Mouse (Mus musculus): ENCODE measurements around the gene Ttf1. TPM values are rescaled to one million over a fixed set of nuclear protein-coding genes. Genes with fewer than 3 reads are reported as not detected.
"Not testable (repeated sequence)": the region's sequence is repeated elsewhere in the genome, so short reads cannot be mapped to it uniquely, and the experiment has no call there.

Gene Ttf1
- total RNA-seq, 1 experiment from 2014 or later = 42.9 TPM

DNA sequence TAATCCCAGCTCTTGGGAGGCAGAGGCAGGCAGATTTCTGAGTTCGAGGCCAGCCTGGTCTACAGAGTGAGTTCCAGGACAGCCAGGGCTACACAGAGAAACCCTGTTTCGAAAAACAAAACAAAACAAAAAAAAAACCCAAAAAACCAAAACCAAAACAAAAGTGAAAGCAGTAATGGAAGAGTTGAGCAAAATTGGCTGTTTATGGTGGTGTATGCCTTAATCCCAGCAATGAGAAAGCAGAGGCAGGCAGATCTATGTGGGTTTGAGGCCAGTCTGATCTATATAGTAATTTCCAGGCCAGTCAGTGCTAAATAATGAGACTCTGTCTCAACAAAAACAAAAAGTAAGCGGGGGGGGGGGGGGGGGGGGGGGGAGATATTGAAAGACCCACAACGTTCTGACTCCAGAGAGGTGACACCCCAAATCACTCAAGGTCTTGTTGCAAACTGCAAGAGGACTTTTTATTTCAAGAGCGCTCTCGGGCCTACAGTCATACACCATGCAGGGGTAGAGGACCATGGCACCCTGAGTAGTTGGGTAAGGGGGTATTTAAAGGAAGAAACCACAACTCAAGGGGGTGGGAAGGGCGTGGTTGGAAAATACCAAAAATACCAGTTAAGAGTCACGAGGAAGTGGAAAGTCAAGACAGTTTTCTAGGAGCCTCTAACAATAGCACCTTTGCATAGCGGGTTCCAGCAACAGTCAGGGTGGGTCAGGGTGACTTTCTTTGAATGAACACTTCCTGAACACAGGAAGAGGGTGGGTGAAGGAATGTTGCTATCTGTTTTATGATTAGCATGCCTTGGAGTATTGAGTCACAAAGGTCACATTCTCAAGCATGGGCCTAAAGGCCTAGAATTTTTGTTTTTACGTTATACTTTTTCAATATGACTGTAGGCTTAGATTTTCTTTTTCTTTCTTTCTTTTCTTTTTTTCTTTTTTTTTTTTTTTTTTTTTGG is 42.6 kb downstream of the Ttf1 start:
- not testable (repeated sequence) for ATAC-seq (ENCODE audit: extremely low read depth, insufficient number of reproducible peaks, low FRiP score, poor library complexity, severe bottlenecking)

DNA sequence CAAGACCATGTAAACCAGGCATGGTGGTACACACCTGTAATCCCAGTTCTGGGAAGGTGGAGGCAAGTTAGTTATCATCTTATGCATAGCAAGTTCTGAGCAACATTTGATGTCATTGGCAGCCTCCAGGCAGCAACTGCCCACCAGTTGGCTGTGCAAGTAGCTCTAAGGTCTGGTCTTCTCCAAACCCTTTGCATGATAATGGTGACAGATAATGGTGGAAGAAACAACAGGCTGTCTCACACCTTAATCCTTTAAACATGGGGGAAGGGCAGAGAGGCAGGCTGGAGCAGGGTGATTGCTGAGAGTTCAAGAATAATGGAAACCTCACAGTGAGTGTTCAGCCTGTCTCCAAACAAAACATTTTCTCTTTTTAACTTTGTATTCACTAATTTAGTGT is 60.9 kb downstream of the Ttf1 start:
- no peak for ATAC-seq (ENCODE audit: extremely low read depth, insufficient number of reproducible peaks, low FRiP score, poor library complexity, severe bottlenecking)

DNA sequence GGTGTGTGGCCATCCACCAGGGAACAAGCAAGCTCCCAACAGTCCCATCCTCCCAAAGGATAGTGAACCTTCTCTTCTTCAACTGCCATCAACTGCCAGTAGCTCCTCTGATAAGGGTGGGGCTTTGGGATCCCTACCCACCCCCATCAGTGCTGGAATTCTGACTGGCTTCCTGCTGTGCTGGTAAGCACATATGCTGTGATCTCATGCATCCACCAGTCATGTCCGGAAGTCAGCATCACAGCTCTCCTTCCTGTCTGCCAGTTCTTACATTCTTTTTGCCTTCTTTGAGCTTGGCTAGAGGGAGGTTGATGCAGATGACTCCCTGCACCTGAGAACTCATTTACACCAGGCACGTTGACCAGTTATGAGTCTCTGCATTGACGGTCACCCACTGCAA is 62.4 kb downstream of the Ttf1 start:
- no peak for ATAC-seq (ENCODE audit: extremely low read depth, insufficient number of reproducible peaks, low FRiP score, poor library complexity, severe bottlenecking)

- ATAC-seq (ENCODE audit: extremely low read depth, insufficient number of reproducible peaks, low FRiP score, poor library complexity, severe bottlenecking) = no peak
Observed at GRCm38 (mm10) chr2:29123907-29124569, 64.0 kb downstream of the Ttf1 start, which contains the start of gene Setx. TSS of gene Setx (plus strand) at chr2:29124181.

- no peak for ATAC-seq (ENCODE audit: extremely low read depth, insufficient number of reproducible peaks, low FRiP score, poor library complexity, severe bottlenecking)
Observed at GRCm38 (mm10) chr2:29124571-29124935, 64.5 kb downstream of the Ttf1 start.

DNA sequence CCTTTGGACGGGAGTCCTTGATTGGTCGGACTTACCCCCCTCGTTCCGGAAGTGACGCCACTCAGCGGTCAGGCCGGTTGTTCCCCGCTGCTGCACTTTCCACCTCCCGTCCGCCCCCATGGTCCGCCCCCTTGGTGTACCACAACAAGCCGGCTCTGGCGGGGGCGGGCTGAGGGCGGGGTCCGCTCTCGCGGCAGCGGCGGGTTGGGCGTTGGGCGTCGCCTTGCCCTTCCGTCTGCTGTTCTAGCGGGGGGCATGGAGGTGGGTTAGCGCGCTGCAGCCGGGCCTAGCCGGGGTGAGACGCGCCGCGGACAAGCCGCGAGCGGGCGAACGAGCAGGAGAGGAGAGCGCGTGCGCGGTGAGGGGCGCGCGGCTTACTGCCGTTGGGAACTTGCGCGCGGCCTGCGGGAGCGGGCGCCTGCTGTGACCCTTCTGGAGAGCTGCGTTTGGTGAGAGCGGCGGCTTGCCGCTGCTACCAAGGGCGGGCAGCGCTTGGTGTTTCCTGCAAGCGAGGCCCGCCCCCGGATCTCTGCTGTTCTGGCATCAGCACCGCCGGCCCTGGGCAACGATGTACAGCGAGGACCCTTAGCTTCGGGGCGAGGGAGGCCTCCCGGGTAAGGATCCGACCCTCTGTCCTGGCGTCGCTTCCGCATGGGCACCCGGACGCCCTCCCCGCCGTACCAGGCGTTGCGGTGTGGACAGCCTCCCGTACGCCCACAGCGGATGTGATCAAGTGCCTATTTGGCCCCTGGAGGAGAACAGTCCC is 65.1 kb downstream of the Ttf1 start:
- peak; percentile 98 for ATAC-seq (ENCODE audit: extremely low read depth, insufficient number of reproducible peaks, low FRiP score, poor library complexity, severe bottlenecking)

- ATAC-seq (ENCODE audit: extremely low read depth, insufficient number of reproducible peaks, low FRiP score, poor library complexity, severe bottlenecking) = no peak
Observed at GRCm38 (mm10) chr2:29130118-29130899, 70.2 kb downstream of the Ttf1 start.

GRCm38 (mm10) chr2:29135161-29135560 is 75.1 kb downstream of the Ttf1 start:
- no peak for ATAC-seq (ENCODE audit: extremely low read depth, insufficient number of reproducible peaks, low FRiP score, poor library complexity, severe bottlenecking)

Other genes with a start within 250 kb of the Ttf1 start
- 8.7 and 10.9 TPM in 2 replicates for gene Gtf3c4, start 219.9 kb upstream of the Ttf1 start, total RNA-seq (2017)
- 16.6 and 17.6 TPM in 2 replicates for gene Ddx31, start 219.9 kb upstream of the Ttf1 start, total RNA-seq (2017)
- gene Barhl1, start 143.6 kb upstream of the Ttf1 start, total RNA-seq (2017) = not detected in 2 replicates
- gene Cfap77, start 5.2 kb upstream of the Ttf1 start, total RNA-seq (2017) = not detected in 2 replicates
- 158 and 205 TPM in 2 replicates for gene Setx, start 63.9 kb downstream of the Ttf1 start, total RNA-seq (2017)
- 18.9 and 40.1 TPM in 2 replicates for gene Ntng2, start 192.7 kb downstream of the Ttf1 start, total RNA-seq (2017)

All from neutrophil, adult 5-6 weeks (primary cell).